Mouse (Mus musculus): ENCODE data around the gene Prkci. TPM values are rescaled to one million over a fixed set of nuclear protein-coding genes. Genes with fewer than 3 reads are reported as not detected.
A peak's percentile ranks its signal among the peaks of the same experiment; 100 is the strongest.

Prkci gene
- polyA plus RNA-seq, 1 experiment from 2014 or later: 37.1 TPM

DNA sequence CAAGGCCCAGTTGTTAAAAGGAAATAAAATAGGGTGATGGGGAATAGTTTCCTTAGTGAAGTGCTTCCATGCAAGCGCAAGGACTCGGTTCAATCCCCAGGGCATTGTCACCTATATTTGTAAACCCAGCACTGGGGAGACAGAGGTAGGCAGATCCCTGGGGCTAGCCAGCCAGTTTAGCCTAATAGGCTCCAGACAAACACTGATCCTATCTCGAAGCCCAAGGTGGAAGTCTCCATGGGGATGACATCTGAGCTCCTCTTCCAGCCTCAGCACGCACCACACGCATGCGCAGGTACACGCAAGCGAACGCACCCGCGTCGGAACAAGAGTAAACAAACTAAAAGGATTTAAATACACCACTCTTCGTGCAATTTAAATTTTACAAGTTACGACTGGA lies 76.3 kb downstream of the Prkci start:
- H3K9ac ChIP-seq (replicated peaks; ENCODE audit: low read depth): no peak overlapping the region
- no peak overlapping the region for H3K27ac ChIP-seq (ENCODE audit: low read length)
- no peaks in the 10 kb centered on the region for H3K27me3 ChIP-seq (replicated peaks; ENCODE audit: insufficient read depth, low read length)
- TF ChIP-seq CTCF (IDR thresholded peaks at IDR 0.05) (no peak), EP300 (IDR thresholded peaks at IDR 0.05) (no peak)
- no peak overlapping the region for H3K4me2 ChIP-seq (replicated peaks; ENCODE audit: low read depth, low read length)
- no peaks in the 10 kb centered on the region for H3K36me3 ChIP-seq (ENCODE audit: insufficient read depth, low read length)
- no peaks in the 10 kb centered on the region for H3K4me1 ChIP-seq (ENCODE audit: insufficient read depth, low read depth, low read length)
- H3K4me3 ChIP-seq (ENCODE audit: low read depth, low read length): no peak overlapping the region
- H3K9me3 ChIP-seq (ENCODE audit: low read length): no peaks in the 10 kb centered on the region
- DNase-seq (ENCODE audit: low spot score): no peak
- no peak for ATAC-seq
- 87% methylated on average over 14 of the region's 14 CpGs for WGBS

DNA sequence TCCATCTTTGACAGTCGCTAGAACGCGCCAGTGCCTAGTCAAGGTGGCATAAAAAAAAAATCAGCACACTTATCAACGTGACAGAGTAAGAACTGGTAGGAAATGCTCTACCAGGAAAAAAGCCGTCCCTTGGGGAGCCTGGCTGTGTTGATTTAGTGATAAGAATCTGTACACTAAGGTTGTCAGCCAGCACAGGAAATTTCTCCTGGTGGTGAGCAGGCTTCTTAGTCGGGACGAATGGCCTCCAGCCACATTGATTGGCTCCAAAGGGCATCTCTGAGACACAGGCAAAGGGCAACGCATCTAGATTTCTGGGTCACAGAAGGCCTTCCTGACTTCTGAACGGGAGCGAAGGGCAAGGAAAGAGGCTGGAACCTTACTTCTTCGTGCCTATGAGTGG lies 80.3 kb downstream of the Prkci start:
- DNase-seq (ENCODE audit: low spot score) (peak; percentile 71), ATAC-seq (peak; percentile 65)
- TF ChIP-seq CTCF (IDR thresholded peaks at IDR 0.05) (peak; percentile 38; the same call in 1 of the 2 replicates), EP300 (IDR thresholded peaks at IDR 0.05) (0 out of 2 replicates have a peak, but pooled peaks have one; percentile 28)
- no peaks in the 10 kb centered on the region for H3K9me3 ChIP-seq (ENCODE audit: low read length)
- H3K4me1 ChIP-seq (ENCODE audit: insufficient read depth, low read depth, low read length): no peaks in the 10 kb centered on the region
- 0 out of 2 replicates have a peak overlapping the region, but pooled peaks have one; percentile 29 for H3K4me2 ChIP-seq (replicated peaks; ENCODE audit: low read depth, low read length)
- H3K36me3 ChIP-seq (ENCODE audit: insufficient read depth, low read length): no peaks in the 10 kb centered on the region
- H3K4me3 ChIP-seq (ENCODE audit: low read depth, low read length): no peak overlapping the region
- no peaks in the 10 kb centered on the region for H3K27me3 ChIP-seq (replicated peaks; ENCODE audit: insufficient read depth, low read length)
- 25% methylated on average over 11 of the region's 11 CpGs for WGBS
- no peak overlapping the region for H3K27ac ChIP-seq (ENCODE audit: low read length)
- H3K9ac ChIP-seq (replicated peaks; ENCODE audit: low read depth): no peak overlapping the region

DNA sequence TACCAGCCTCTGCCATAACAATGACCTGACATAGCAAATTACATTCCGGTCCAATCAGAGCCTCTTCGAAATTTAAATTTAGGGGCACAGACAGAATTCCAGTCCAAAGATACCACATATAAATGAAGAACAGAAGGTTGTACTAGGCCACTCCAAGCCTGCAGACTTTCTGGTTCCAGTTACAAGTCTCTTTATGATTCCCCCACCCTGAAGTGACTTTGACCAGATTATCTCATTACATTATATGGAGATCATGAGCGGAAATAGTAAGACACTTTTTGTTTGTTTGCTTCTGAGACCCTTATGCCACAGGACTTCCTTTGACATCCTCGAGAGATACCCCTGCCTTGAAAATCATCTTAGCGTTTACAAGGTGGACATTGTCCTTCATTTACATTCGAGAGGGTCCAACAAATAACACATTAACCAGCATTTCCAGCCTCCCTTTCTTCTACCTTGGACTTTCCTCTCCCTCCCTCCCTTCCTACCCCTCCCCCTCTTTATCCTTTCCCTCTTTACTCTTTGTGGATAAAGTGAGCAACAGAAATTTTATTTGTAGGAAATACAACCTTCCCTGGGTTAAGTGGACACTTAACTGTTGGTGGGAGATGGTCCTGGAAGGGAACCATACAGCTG lies 81.6 kb downstream of the Prkci start:
- ATAC-seq: no peak
- 87% methylated on average over 6 of the region's 6 CpGs for WGBS
- Histone ChIP-seq H3K27ac (ENCODE audit: low read length) (no peak overlapping the region), H3K9me3 (ENCODE audit: low read length) (no peaks in the 10 kb centered on the region), H3K36me3 (ENCODE audit: insufficient read depth, low read length) (no peaks in the 10 kb centered on the region), H3K27me3 (replicated peaks; ENCODE audit: insufficient read depth, low read length) (no peaks in the 10 kb centered on the region), H3K4me1 (ENCODE audit: insufficient read depth, low read depth, low read length) (no peaks in the 10 kb centered on the region), H3K4me2 (replicated peaks; ENCODE audit: low read depth, low read length) (no peak overlapping the region), H3K9ac (replicated peaks; ENCODE audit: low read depth) (no peak overlapping the region), H3K4me3 (ENCODE audit: low read depth, low read length) (no peak overlapping the region)
- no peak for TF ChIP-seq EP300 (IDR thresholded peaks at IDR 0.05)
- TF ChIP-seq CTCF (IDR thresholded peaks at IDR 0.05): no peak
- DNase-seq (ENCODE audit: low spot score): no peak

DNA sequence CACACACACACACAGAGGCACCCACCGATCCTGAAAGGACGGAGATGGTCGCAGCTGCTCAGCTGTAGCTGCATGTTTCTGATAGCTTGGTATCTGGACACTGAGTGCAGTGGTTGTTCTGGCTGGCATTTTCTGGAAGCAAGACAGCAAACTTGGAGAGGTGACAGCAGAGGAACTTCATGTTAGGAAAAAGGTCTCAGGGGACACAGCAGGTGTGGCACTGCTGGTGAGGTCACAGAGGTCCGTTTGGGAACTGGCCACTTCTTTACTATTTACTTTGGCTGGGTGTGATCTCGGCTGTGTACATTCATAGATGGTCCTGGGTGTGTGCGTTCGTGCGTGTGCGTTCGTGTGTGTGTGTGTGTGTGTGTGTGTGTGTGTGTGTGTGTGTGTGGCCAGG lies 83.9 kb downstream of the Prkci start:
- H3K27ac ChIP-seq (ENCODE audit: low read length): no peak overlapping the region
- peaks cover 9% of the 10 kb centered on the region for H3K4me1 ChIP-seq (ENCODE audit: insufficient read depth, low read depth, low read length)
- no peaks in the 10 kb centered on the region for H3K27me3 ChIP-seq (replicated peaks; ENCODE audit: insufficient read depth, low read length)
- no peak overlapping the region for H3K4me3 ChIP-seq (ENCODE audit: low read depth, low read length)
- H3K4me2 ChIP-seq (replicated peaks; ENCODE audit: low read depth, low read length): no peak overlapping the region
- TF ChIP-seq EP300 (IDR thresholded peaks at IDR 0.05) (no peak), CTCF (IDR thresholded peaks at IDR 0.05) (no peak)
- no peaks in the 10 kb centered on the region for H3K36me3 ChIP-seq (ENCODE audit: insufficient read depth, low read length)
- no peak overlapping the region for H3K9ac ChIP-seq (replicated peaks; ENCODE audit: low read depth)
- DNase-seq (ENCODE audit: low spot score): peak; percentile 64
- H3K9me3 ChIP-seq (ENCODE audit: low read length): no peaks in the 10 kb centered on the region
- 59% methylated on average over 10 of the region's 10 CpGs for WGBS
- peak; percentile 80 for ATAC-seq

DNA sequence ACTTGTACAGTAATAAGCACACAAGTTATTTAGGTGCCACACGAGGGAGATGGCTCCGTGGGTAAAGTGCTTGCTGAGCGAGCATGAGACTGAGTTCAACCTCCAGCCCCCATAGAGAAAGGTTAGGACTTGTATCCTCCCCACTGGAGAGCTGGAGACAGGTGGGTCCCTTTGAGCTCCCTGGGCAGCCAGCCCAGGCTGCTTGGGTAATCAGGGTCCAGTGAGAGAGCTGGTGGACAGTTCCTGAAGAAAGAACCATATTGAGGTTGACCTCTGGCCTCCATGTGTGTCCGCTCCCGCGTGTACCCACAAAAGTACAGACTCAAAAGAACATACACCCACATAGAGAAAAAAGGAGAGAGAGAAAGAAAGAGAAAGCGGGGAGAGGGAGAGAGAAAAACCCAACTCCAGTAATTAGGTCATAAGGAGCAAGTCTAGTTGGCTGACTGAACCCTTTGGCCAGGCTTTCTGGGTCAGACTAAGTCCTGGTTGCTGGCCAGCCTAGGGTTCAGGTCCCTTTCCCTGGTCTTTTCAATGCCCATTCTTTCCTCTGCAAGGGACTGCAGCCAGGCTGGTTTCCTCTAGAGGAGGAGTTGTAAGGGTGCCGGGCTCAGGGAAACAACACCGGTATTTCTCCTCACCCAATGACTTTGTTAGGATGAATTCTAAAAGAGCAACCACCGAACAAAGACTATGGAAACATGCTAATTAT lies 85.4 kb downstream of the Prkci start:
- no peak for ATAC-seq
- H3K9me3 ChIP-seq (ENCODE audit: low read length): no peaks in the 10 kb centered on the region

DNA sequence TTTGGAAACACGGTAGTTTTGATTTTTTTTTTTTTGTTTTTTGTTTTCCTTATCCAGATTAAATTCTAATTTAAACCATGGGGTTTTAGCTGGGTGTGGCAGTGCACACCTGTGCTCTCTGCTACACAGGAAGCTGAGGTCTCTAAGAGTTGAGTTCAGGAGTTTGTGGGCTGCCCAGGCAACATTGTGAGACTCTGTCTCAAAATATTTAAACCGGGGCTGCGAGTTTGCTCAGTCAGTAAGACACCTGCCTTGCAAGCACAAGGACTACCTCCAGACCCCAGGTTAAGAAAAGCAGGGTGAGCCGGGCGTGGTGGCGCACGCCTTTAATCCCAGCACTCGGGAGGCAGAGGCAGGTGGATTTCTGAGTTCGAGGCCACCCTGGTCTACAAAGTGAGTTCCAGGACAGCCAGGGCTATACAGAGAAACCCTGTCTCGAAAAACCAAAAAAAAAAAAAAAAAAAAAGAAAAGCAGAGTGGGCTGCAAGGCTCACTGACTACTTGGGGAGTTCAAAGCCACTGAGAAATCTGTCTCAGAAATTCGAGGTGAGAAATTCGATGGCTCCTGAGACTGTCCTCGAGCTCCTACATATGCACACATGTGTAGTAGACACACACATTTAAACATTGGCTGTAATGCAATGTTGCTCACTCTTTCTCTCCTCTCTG lies 87.4 kb downstream of the Prkci start:
- DNase-seq (ENCODE audit: low spot score) (no peak), ATAC-seq (no peak)
- H3K4me2 ChIP-seq (replicated peaks; ENCODE audit: low read depth, low read length): no peak overlapping the region
- H3K27me3 ChIP-seq (replicated peaks; ENCODE audit: insufficient read depth, low read length): no peaks in the 10 kb centered on the region
- no peak overlapping the region for H3K4me3 ChIP-seq (ENCODE audit: low read depth, low read length)
- no peaks in the 10 kb centered on the region for H3K36me3 ChIP-seq (ENCODE audit: insufficient read depth, low read length)
- H3K9me3 ChIP-seq (ENCODE audit: low read length): no peaks in the 10 kb centered on the region
- H3K9ac ChIP-seq (replicated peaks; ENCODE audit: low read depth): no peak overlapping the region
- 83% methylated on average over 11 of the region's 13 CpGs for WGBS
- TF ChIP-seq CTCF (IDR thresholded peaks at IDR 0.05) (no peak), EP300 (IDR thresholded peaks at IDR 0.05) (no peak)
- peaks cover 9% of the 10 kb centered on the region for H3K4me1 ChIP-seq (ENCODE audit: insufficient read depth, low read depth, low read length)
- H3K27ac ChIP-seq (ENCODE audit: low read length): no peak overlapping the region

More for the DNA sequence above, 85.4 kb downstream of the Prkci start:
- H3K36me3 ChIP-seq (ENCODE audit: insufficient read depth, low read length): no peaks in the 10 kb centered on the region
- no peak overlapping the region for H3K27ac ChIP-seq (ENCODE audit: low read length)
- H3K4me1 ChIP-seq (ENCODE audit: insufficient read depth, low read depth, low read length): peaks cover 9% of the 10 kb centered on the region
- DNase-seq (ENCODE audit: low spot score): no peak
- no peak overlapping the region for H3K4me3 ChIP-seq (ENCODE audit: low read depth, low read length)
- no peak overlapping the region for H3K9ac ChIP-seq (replicated peaks; ENCODE audit: low read depth)
- 80% methylated on average over 10 of the region's 10 CpGs for WGBS
- no peak overlapping the region for H3K4me2 ChIP-seq (replicated peaks; ENCODE audit: low read depth, low read length)
- TF ChIP-seq EP300 (IDR thresholded peaks at IDR 0.05) (no peak), CTCF (IDR thresholded peaks at IDR 0.05) (no peak)
- no peaks in the 10 kb centered on the region for H3K27me3 ChIP-seq (replicated peaks; ENCODE audit: insufficient read depth, low read length)

Data from lung, postnatal 0 days (tissue).